Mouse (Mus musculus): Measurements from ENCODE around the gene Plet1. TPM values are rescaled to one million over a fixed set of nuclear protein-coding genes. Genes with fewer than 3 reads are reported as not detected.

Plet1 gene
- polyA plus RNA-seq, 1 experiment from 2014 or later: 76.4 TPM

GRCm38 (mm10) chr9:50528293-50528892 lies 34.1 kb downstream of the Plet1 start, which contains the start of gene Pts:
Gene Pts (minus strand): TSS chr9:50528724.
- Histone ChIP-seq H3K36me3 (ENCODE audit: control insufficient read depth, insufficient read depth, low read length) (0 out of 2 replicates have a peak, but pooled peaks cover 2% of the 10 kb centered on the region), H3K4me1 (replicated peaks; ENCODE audit: control insufficient read depth, insufficient read depth) (no peaks in the 10 kb centered on the region), H3K4me3 (ENCODE audit: low read depth, low read length) (peak within 1 kb of the TSS; percentile 73), H3K27me3 (ENCODE audit: control insufficient read depth, insufficient read depth, low read length) (no peaks in the 10 kb centered on the region), H3K9ac (ENCODE audit: low read length) (peak within 1 kb of the TSS; percentile 74), H3K4me2 (replicated peaks; ENCODE audit: low read depth) (peak within 1 kb of the TSS; percentile 49), H3K27ac (replicated peaks) (peak within 1 kb of the TSS; percentile 82), H3K9me3 (ENCODE audit: control insufficient read depth, low read length) (no peaks in the 10 kb centered on the region)
- peak; percentile 98 for ATAC-seq (ENCODE audit: low FRiP score, low TSS enrichment)
- under 1% methylated on average over 54 of the region's 54 CpGs for WGBS
- DNase-seq (ENCODE audit: low spot score): peak; percentile 99
- TF ChIP-seq EP300 (optimal IDR thresholded peaks at IDR 0.05) (no peak), CTCF (IDR thresholded peaks at IDR 0.05; ENCODE audit: low read depth) (peak; percentile 85)

GRCm38 (mm10) chr9:50530890-50531289 lies 36.6 kb downstream of the Plet1 start:
- Histone ChIP-seq H3K9ac (ENCODE audit: low read length) (no peak overlapping the region), H3K4me1 (replicated peaks; ENCODE audit: control insufficient read depth, insufficient read depth) (no peaks in the 10 kb centered on the region), H3K9me3 (ENCODE audit: control insufficient read depth, low read length) (no peaks in the 10 kb centered on the region), H3K27ac (replicated peaks) (no peak overlapping the region), H3K36me3 (ENCODE audit: control insufficient read depth, insufficient read depth, low read length) (no peaks in the 10 kb centered on the region), H3K4me3 (ENCODE audit: low read depth, low read length) (no peak overlapping the region), H3K4me2 (replicated peaks; ENCODE audit: low read depth) (no peak overlapping the region), H3K27me3 (ENCODE audit: control insufficient read depth, insufficient read depth, low read length) (no peaks in the 10 kb centered on the region)
- WGBS: 15% methylated on average over 2 of the region's 2 CpGs
- no peak for ATAC-seq (ENCODE audit: low FRiP score, low TSS enrichment)
- TF ChIP-seq EP300 (optimal IDR thresholded peaks at IDR 0.05): no peak
- peak; percentile 75 for TF ChIP-seq CTCF (IDR thresholded peaks at IDR 0.05; ENCODE audit: low read depth)
- DNase-seq (ENCODE audit: low spot score): peak; percentile 48

GRCm38 (mm10) chr9:50533328-50533727 lies 39.0 kb downstream of the Plet1 start:
- no peak overlapping the region for H3K4me3 ChIP-seq (ENCODE audit: low read depth, low read length)
- WGBS: 65% methylated on average over 11 of the region's 11 CpGs
- TF ChIP-seq CTCF (IDR thresholded peaks at IDR 0.05; ENCODE audit: low read depth) (no peak), EP300 (optimal IDR thresholded peaks at IDR 0.05) (no peak)
- H3K27me3 ChIP-seq (ENCODE audit: control insufficient read depth, insufficient read depth, low read length): no peaks in the 10 kb centered on the region
- DNase-seq (ENCODE audit: low spot score) (peak; percentile 39), ATAC-seq (ENCODE audit: low FRiP score, low TSS enrichment) (peak; percentile 47)
- H3K4me2 ChIP-seq (replicated peaks; ENCODE audit: low read depth): 0 out of 2 replicates have a peak overlapping the region, but pooled peaks have one; percentile 1
- peak overlapping the region; percentile 75 for H3K27ac ChIP-seq (replicated peaks)
- H3K9ac ChIP-seq (ENCODE audit: low read length): 0 out of 2 replicates have a peak overlapping the region, but pooled peaks have one; percentile 8
- no peaks in the 10 kb centered on the region for H3K36me3 ChIP-seq (ENCODE audit: control insufficient read depth, insufficient read depth, low read length)
- no peaks in the 10 kb centered on the region for H3K4me1 ChIP-seq (replicated peaks; ENCODE audit: control insufficient read depth, insufficient read depth)
- no peaks in the 10 kb centered on the region for H3K9me3 ChIP-seq (ENCODE audit: control insufficient read depth, low read length)

GRCm38 (mm10) chr9:50533791-50534190 lies 39.5 kb downstream of the Plet1 start:
- Histone ChIP-seq H3K36me3 (ENCODE audit: control insufficient read depth, insufficient read depth, low read length) (no peaks in the 10 kb centered on the region), H3K27me3 (ENCODE audit: control insufficient read depth, insufficient read depth, low read length) (no peaks in the 10 kb centered on the region), H3K9ac (ENCODE audit: low read length) (no peak overlapping the region), H3K9me3 (ENCODE audit: control insufficient read depth, low read length) (no peaks in the 10 kb centered on the region), H3K4me1 (replicated peaks; ENCODE audit: control insufficient read depth, insufficient read depth) (no peaks in the 10 kb centered on the region), H3K27ac (replicated peaks) (peak overlapping the region; percentile 75), H3K4me2 (replicated peaks; ENCODE audit: low read depth) (0 out of 2 replicates have a peak overlapping the region, but pooled peaks have one; percentile 1), H3K4me3 (ENCODE audit: low read depth, low read length) (no peak overlapping the region)
- TF ChIP-seq EP300 (optimal IDR thresholded peaks at IDR 0.05) (no peak), CTCF (IDR thresholded peaks at IDR 0.05; ENCODE audit: low read depth) (no peak)
- 57% methylated on average over 3 of the region's 3 CpGs for WGBS
- peak; percentile 42 for ATAC-seq (ENCODE audit: low FRiP score, low TSS enrichment)
- DNase-seq (ENCODE audit: low spot score): no peak

GRCm38 (mm10) chr9:50535930-50536329 lies 41.6 kb downstream of the Plet1 start:
- H3K27me3 ChIP-seq (ENCODE audit: control insufficient read depth, insufficient read depth, low read length): no peaks in the 10 kb centered on the region
- DNase-seq (ENCODE audit: low spot score): peak; percentile 67
- no peaks in the 10 kb centered on the region for H3K36me3 ChIP-seq (ENCODE audit: control insufficient read depth, insufficient read depth, low read length)
- TF ChIP-seq CTCF (IDR thresholded peaks at IDR 0.05; ENCODE audit: low read depth) (no peak), EP300 (optimal IDR thresholded peaks at IDR 0.05) (no peak)
- H3K4me1 ChIP-seq (replicated peaks; ENCODE audit: control insufficient read depth, insufficient read depth): no peaks in the 10 kb centered on the region
- WGBS: 36% methylated on average over 5 of the region's 5 CpGs
- H3K9me3 ChIP-seq (ENCODE audit: control insufficient read depth, low read length): no peaks in the 10 kb centered on the region
- H3K9ac ChIP-seq (ENCODE audit: low read length): no peak overlapping the region
- 0 out of 2 replicates have a peak overlapping the region, but pooled peaks have one; percentile 9 for H3K27ac ChIP-seq (replicated peaks)
- peak; percentile 50 for ATAC-seq (ENCODE audit: low FRiP score, low TSS enrichment)
- H3K4me2 ChIP-seq (replicated peaks; ENCODE audit: low read depth): no peak overlapping the region
- H3K4me3 ChIP-seq (ENCODE audit: low read depth, low read length): no peak overlapping the region

- no peaks in the 10 kb centered on the region for H3K4me1 ChIP-seq (replicated peaks; ENCODE audit: control insufficient read depth, insufficient read depth)
- H3K27me3 ChIP-seq (ENCODE audit: control insufficient read depth, insufficient read depth, low read length): no peaks in the 10 kb centered on the region
- WGBS: 50% methylated on average over 7 of the region's 7 CpGs
- DNase-seq (ENCODE audit: low spot score): no peak
- peak; percentile 37; the same call in 1 of the 2 replicates for ATAC-seq (ENCODE audit: low FRiP score, low TSS enrichment)
- TF ChIP-seq CTCF (IDR thresholded peaks at IDR 0.05; ENCODE audit: low read depth) (no peak), EP300 (optimal IDR thresholded peaks at IDR 0.05) (no peak)
- no peak overlapping the region for H3K4me2 ChIP-seq (replicated peaks; ENCODE audit: low read depth)
- no peak overlapping the region for H3K9ac ChIP-seq (ENCODE audit: low read length)
- no peaks in the 10 kb centered on the region for H3K9me3 ChIP-seq (ENCODE audit: control insufficient read depth, low read length)
- no peaks in the 10 kb centered on the region for H3K36me3 ChIP-seq (ENCODE audit: control insufficient read depth, insufficient read depth, low read length)
- no peak overlapping the region for H3K4me3 ChIP-seq (ENCODE audit: low read depth, low read length)
- H3K27ac ChIP-seq (replicated peaks): no peak overlapping the region
Observed at GRCm38 (mm10) chr9:50536603-50537135, 42.3 kb downstream of the Plet1 start.

Measured in stomach, postnatal 0 days (tissue).